ENCODE assay signal across 23 mouse cellular contexts in the genomic region with DNA sequence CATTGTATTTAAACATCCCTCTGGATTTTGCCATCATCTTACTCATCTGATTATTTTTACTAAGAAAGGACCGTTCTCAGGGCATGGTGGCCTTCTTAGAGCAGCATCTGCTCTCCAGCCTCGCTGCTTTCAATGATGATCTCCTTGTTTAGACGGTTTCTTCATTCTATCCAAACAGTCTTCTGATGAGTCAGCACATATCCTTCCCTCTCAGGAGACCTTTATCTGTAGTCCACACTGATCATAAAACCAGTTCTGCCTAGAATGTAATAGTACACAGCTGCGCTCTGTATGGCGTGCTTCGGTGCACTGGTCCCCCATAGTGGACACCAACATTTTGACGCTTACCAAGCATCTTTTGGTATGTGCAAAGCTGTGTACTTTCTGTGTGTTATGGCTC. TPM values are rescaled to one million over a fixed set of nuclear protein-coding genes. Genes with fewer than 3 reads are reported as not detected.
A peak's percentile ranks its signal among the peaks of the same experiment; 100 is the strongest.
DNase-seq lines count a peak whose midpoint lies in the region; ATAC-seq and TF ChIP-seq lines count a peak whose summit lies in the region.
"Had no signal": no experiment of that assay in that cellular context is flagged by ENCODE, and none has a peak within 500 bp of the region (broad histone marks: within the 10 kb centered on the region; RNA-seq: fewer than 3 reads in every experiment).

No protein-coding gene starts in this region.

- WGBS in intestine, postnatal 0 days, result 50% methylated on average over 7 of the region's 7 CpGs
- WGBS in midbrain, embryonic 14.5 days, result 93% methylated on average over 7 of the region's 7 CpGs
- WGBS in heart, embryonic 11.5 days (ENCODE audit: insufficient replicate concordance), result 82% methylated on average over 7 of the region's 7 CpGs

- no peaks in the 10 kb centered on the region for H3K9me3 ChIP-seq in MEL (replicated peaks; ENCODE audit: insufficient read depth, low read length)
- no peaks in the 10 kb centered on the region for H3K9me3 ChIP-seq in intestine, postnatal 0 days (ENCODE audit: control insufficient read depth)
- no peaks in the 10 kb centered on the region for H3K9me3 ChIP-seq in midbrain, embryonic 14.5 days (ENCODE audit: control insufficient read depth, low read length)
- no peaks in the 10 kb centered on the region for H3K9me3 ChIP-seq in heart, embryonic 11.5 days (replicated peaks; ENCODE audit: control insufficient read depth, low read length)
- H3K9me3 ChIP-seq: embryonic facial prominence, embryonic 15.5 days; heart, embryonic 13.5 days; midbrain, embryonic 12.5 days; neural tube, embryonic 13.5 days had no signal

- no peak overlapping the region for H3K4me3 ChIP-seq in MEL (ENCODE audit: control insufficient read depth in 1 of 2, insufficient read depth in 1 of 2, low read depth in 2 of 2, low read length in 2 of 2)
- H3K4me3 ChIP-seq in intestine, postnatal 0 days (ENCODE audit: low read depth, low read length), result no peak overlapping the region
- H3K4me3 ChIP-seq in midbrain, embryonic 14.5 days (replicated peaks; ENCODE audit: low read depth, low read length), result no peak overlapping the region
- no peak overlapping the region for H3K4me3 ChIP-seq in heart, embryonic 11.5 days (ENCODE audit: low read depth, low read length)
- H3K4me3 ChIP-seq: embryonic facial prominence, embryonic 15.5 days; heart, embryonic 13.5 days; midbrain, embryonic 12.5 days; neural tube, embryonic 13.5 days had no signal

- no peak for DNase-seq in frontal cortex, adult 2 months (ENCODE audit: extremely low spot score in 1 of 2, low spot score in 1 of 2)
- peak; percentile 51 for DNase-seq in MEL (ENCODE audit: low read depth, low spot score)
- no peak for DNase-seq in midbrain, embryonic 14.5 days
- no peak for DNase-seq in lung, postnatal 4 days
- DNase-seq: adrenal gland, adult 8-10 months; cerebellum, postnatal 10 days; heart, adult 11 months; heart, postnatal 4 days; kidney, adult 18-20 months; kidney, postnatal 14 days; left cerebral cortex, postnatal 4 days; lung, postnatal 10 days; thymus, adult 18-20 months had no signal

- peak; percentile 6; the same call in 1 of the 2 replicates for ATAC-seq in frontal cortex, adult (ENCODE audit: low TSS enrichment)
- 0 out of 2 replicates have a peak, but pooled peaks have one; percentile 25 for ATAC-seq in intestine, postnatal 0 days
- peak; percentile 63 for ATAC-seq in megakaryocyte progenitor cell, adult 5-6 weeks (replicated peaks; ENCODE audit: poor library complexity)
- ATAC-seq in midbrain, embryonic 14.5 days (ENCODE audit: low FRiP score, low TSS enrichment), result no peak
- no peak for ATAC-seq in heart, embryonic 11.5 days (replicated peaks; ENCODE audit: insufficient number of reproducible peaks, low FRiP score, low TSS enrichment)
- ATAC-seq: CD4-positive, CD25-positive, alpha-beta regulatory T cell, adult 4 months; hindbrain, embryonic 16.5 days had no signal

- H3K79me2 ChIP-seq in MEL (ENCODE audit: control insufficient read depth, insufficient read depth, low read length, poor library complexity), result no peaks in the 10 kb centered on the region

- TF ChIP-seq POLR2A in MEL (IDR thresholded peaks at IDR 0.05; ENCODE audit: control insufficient read depth in 1 of 2, insufficient read depth in 1 of 2, low read depth in 1 of 2, low read length in 2 of 2, poor library complexity in 1 of 2), result no peak

- H3K4me2 ChIP-seq in intestine, postnatal 0 days (replicated peaks; ENCODE audit: low read depth), result no peak overlapping the region
- no peak overlapping the region for H3K4me2 ChIP-seq in midbrain, embryonic 14.5 days (ENCODE audit: low read length)
- no peak overlapping the region for H3K4me2 ChIP-seq in heart, embryonic 11.5 days
- H3K4me2 ChIP-seq: embryonic facial prominence, embryonic 15.5 days; heart, embryonic 13.5 days; midbrain, embryonic 12.5 days; neural tube, embryonic 13.5 days had no signal

- no peaks in the 10 kb centered on the region for H3K27me3 ChIP-seq in MEL (ENCODE audit: control insufficient read depth in 1 of 2, insufficient read depth in 2 of 2, low read length in 2 of 2)
- H3K27me3 ChIP-seq in intestine, postnatal 0 days (replicated peaks; ENCODE audit: control insufficient read depth, insufficient read depth, low read length), result no peaks in the 10 kb centered on the region
- H3K27me3 ChIP-seq in midbrain, embryonic 14.5 days (ENCODE audit: control insufficient read depth, insufficient read depth, low read length), result no peaks in the 10 kb centered on the region
- no peaks in the 10 kb centered on the region for H3K27me3 ChIP-seq in heart, embryonic 11.5 days (ENCODE audit: control insufficient read depth, insufficient read depth, low read length)
- H3K27me3 ChIP-seq: embryonic facial prominence, embryonic 15.5 days; heart, embryonic 13.5 days; midbrain, embryonic 12.5 days; neural tube, embryonic 13.5 days had no signal

- peaks cover 0 to 2% of the 10 kb centered on the region in 2 experiments; a peak in 1 of 4 replicates for H3K36me3 ChIP-seq in MEL (ENCODE audit: control insufficient read depth in 1 of 2, insufficient read depth in 2 of 2, low read length in 2 of 2)
- H3K36me3 ChIP-seq in intestine, postnatal 0 days (ENCODE audit: control insufficient read depth, insufficient read depth), result no peaks in the 10 kb centered on the region
- H3K36me3 ChIP-seq in midbrain, embryonic 14.5 days (ENCODE audit: control insufficient read depth, insufficient read depth, low read length), result no peaks in the 10 kb centered on the region
- H3K36me3 ChIP-seq in heart, embryonic 11.5 days (ENCODE audit: control insufficient read depth, insufficient read depth, low read length), result no peaks in the 10 kb centered on the region
- H3K36me3 ChIP-seq: embryonic facial prominence, embryonic 15.5 days; heart, embryonic 13.5 days; midbrain, embryonic 12.5 days; neural tube, embryonic 13.5 days had no signal

- TF ChIP-seq RAD21 in MEL (IDR thresholded peaks at IDR 0.05; ENCODE audit: low read depth, low read length), result no peak

- no peak overlapping the region for H3K9ac ChIP-seq in MEL (ENCODE audit: control insufficient read depth, low read depth, low read length, poor library complexity, severe bottlenecking)
- H3K9ac ChIP-seq in intestine, postnatal 0 days (ENCODE audit: low read depth, low read length), result no peak overlapping the region
- no peak overlapping the region for H3K9ac ChIP-seq in midbrain, embryonic 14.5 days (replicated peaks; ENCODE audit: low read length)
- H3K9ac ChIP-seq in heart, embryonic 11.5 days (ENCODE audit: low read depth, low read length), result no peak overlapping the region
- H3K9ac ChIP-seq: embryonic facial prominence, embryonic 15.5 days; heart, embryonic 13.5 days; midbrain, embryonic 12.5 days; neural tube, embryonic 13.5 days had no signal

- peaks cover 8 to 10% of the 10 kb centered on the region in 2 experiments for H3K4me1 ChIP-seq in MEL (ENCODE audit: control insufficient read depth in 1 of 2, insufficient read depth in 2 of 2, low read length in 2 of 2)
- no peaks in the 10 kb centered on the region for H3K4me1 ChIP-seq in intestine, postnatal 0 days (replicated peaks; ENCODE audit: control insufficient read depth, insufficient read depth, low read length)
- H3K4me1 ChIP-seq in midbrain, embryonic 14.5 days (ENCODE audit: control insufficient read depth, insufficient read depth, low read length), result no peaks in the 10 kb centered on the region
- H3K4me1 ChIP-seq in heart, embryonic 11.5 days (ENCODE audit: control insufficient read depth, insufficient read depth, low read length), result peaks cover 9% of the 10 kb centered on the region
- H3K4me1 ChIP-seq: embryonic facial prominence, embryonic 15.5 days; midbrain, embryonic 12.5 days had no signal

- TF ChIP-seq EP300 in MEL (IDR thresholded peaks at IDR 0.05; ENCODE audit: low read depth in 1 of 2, low read length in 2 of 2), result no peak; a peak in 1 of 4 replicates

- H3K27ac ChIP-seq in MEL (ENCODE audit: control insufficient read depth, low read depth, low read length), result no peak overlapping the region
- H3K27ac ChIP-seq in intestine, postnatal 0 days (ENCODE audit: low read depth, low read length), result no peak overlapping the region
- no peak overlapping the region for H3K27ac ChIP-seq in midbrain, embryonic 14.5 days (replicated peaks; ENCODE audit: low read depth, low read length)
- no peak overlapping the region for H3K27ac ChIP-seq in heart, embryonic 11.5 days (ENCODE audit: low read depth, low read length)
- H3K27ac ChIP-seq: embryonic facial prominence, embryonic 15.5 days; heart, embryonic 13.5 days; midbrain, embryonic 12.5 days; neural tube, embryonic 13.5 days had no signal

- TF ChIP-seq CTCF in MEL (IDR thresholded peaks at IDR 0.05 in 2 of 3, conservative IDR thresholded peaks at IDR 0.05 in 1 of 3; ENCODE audit: control insufficient read depth in 1 of 3, insufficient read depth in 1 of 3, low read depth in 2 of 3, low read length in 3 of 3, poor library complexity in 1 of 3, severe bottlenecking in 1 of 3), result no peak
- TF ChIP-seq CTCF in intestine, postnatal 0 days (IDR thresholded peaks at IDR 0.05; ENCODE audit: low read depth), result no peak

TF ChIP-seq in MEL, 35 proteins besides CTCF, POLR2A, EP300 and RAD21:
- TF ChIP-seq ZMIZ1 (IDR thresholded peaks at IDR 0.05; ENCODE audit: low read depth, low read length) (no peak), ETS1 (IDR thresholded peaks at IDR 0.05; ENCODE audit: low read depth, low read length) (peak; percentile 25; the same call in 1 of the 2 replicates), MAFK (IDR thresholded peaks at IDR 0.05; ENCODE audit: borderline replicate concordance, low read depth, low read length) (peak; percentile 93), USF2 (IDR thresholded peaks at IDR 0.05; ENCODE audit: borderline replicate concordance in 1 of 2, insufficient read depth in 1 of 2, low read depth in 1 of 2, low read length in 2 of 2) (no peak), USF1 (IDR thresholded peaks at IDR 0.05; ENCODE audit: low read depth, low read length) (no peak)
TF ChIP-seq in MEL: peak in this region for 2.

RNA-seq across cellular contexts. Expression of a gene that starts 19.5 kb away (rescaled TPM):
- 50.3 and 51.1 TPM in 2 replicates for polyA plus RNA-seq in frontal cortex, adult 2 months (2012; rRNA removed)
- total RNA-seq in MEL (2012; rRNA removed), result 9.2 and 9.6 TPM in 2 replicates
- 10 to 100 TPM in 1 of 2 experiments, not detected in 1; 10.6 TPM for polyA plus RNA-seq in MEL (2012; ENCODE audit: insufficient read depth in 1 of 2, insufficient read length in 2 of 2, low read depth in 1 of 2, low replicate concordance in 2 of 2, missing spikeins in 1 of 2)
- polyA plus RNA-seq in intestine, postnatal 0 days (2015; fragmentation: Nextera tagmentation; extraction: Ambion mirVana), result 27.9 and 28.3 TPM in 2 replicates
- total RNA-seq in megakaryocyte progenitor cell, adult 5-6 weeks (2015), result 5.5 and 5.8 TPM in 2 replicates
- total RNA-seq in megakaryocyte progenitor cell, adult 5-6 weeks (2017), result 3.5 and 5.5 TPM in 2 replicates
- polyA plus RNA-seq in midbrain, embryonic 14.5 days (2014; fragmentation: Nextera tagmentation; extraction: Ambion mirVana), result 12.0 and 16.1 TPM in 2 replicates
- polyA plus RNA-seq in heart, embryonic 11.5 days (2014; fragmentation: Nextera tagmentation; extraction: Ambion mirVana), result 19.5 and 25.5 TPM in 2 replicates

Comparison
In these comparisons a context has a peak if more than half of its experiments do, and no peak if none do; other contexts are left out.
1. ATAC-seq: peak in frontal cortex, adult (single experiment), intestine, postnatal 0 days (single experiment) and megakaryocyte progenitor cell, adult 5-6 weeks (single experiment); none in midbrain, embryonic 14.5 days (single experiment) and heart, embryonic 11.5 days (single experiment).